Mouse (Mus musculus): ENCODE results near the gene Isoc2a. TPM values are rescaled to one million over a fixed set of nuclear protein-coding genes. Genes with fewer than 3 reads are reported as not detected.

The Isoc2a gene
- total RNA-seq (2018; cell fraction: chromatin; rRNA removed), result 1 to 10 TPM; 2.1 to 8.6 (median 3.8) TPM
- total RNA-seq (2018; cell fraction: cytosol; rRNA removed), result 10 to 100 TPM in 19 of 26 experiments, 1 to 10 TPM in 7; 8.5 to 16.6 (median 11.6) TPM
- total RNA-seq (2018; cell fraction: nucleus; rRNA removed), result 1 to 10 TPM; 2.6 to 6.7 (median 4.8) TPM
- 9.6 to 13.3 TPM (median 13.0 TPM) in 3 replicates for polyA plus RNA-seq (2018)

DNA sequence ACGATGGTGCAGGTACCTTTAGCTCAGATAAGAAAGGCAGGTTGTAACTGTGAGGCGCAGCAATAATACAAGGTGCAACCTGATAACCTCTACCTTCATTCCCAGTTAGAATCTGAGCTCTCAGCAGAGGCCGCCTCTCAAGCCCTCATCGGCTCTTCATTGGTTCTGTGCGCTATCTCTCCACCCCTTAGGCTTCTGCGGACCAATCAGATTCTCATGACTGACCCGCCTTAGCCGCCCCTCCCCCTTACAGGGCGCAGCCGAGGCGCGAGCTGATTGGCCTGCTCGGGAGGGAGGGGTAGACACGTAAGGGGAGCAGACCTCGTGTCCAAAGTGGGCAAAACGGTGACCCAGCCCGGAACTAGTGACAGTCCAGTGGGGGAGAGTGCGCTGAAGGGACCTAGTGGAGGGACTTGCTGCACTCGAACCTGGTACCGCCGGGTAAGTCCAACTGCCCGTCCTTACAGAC is at the start of gene Isoc2a:
TSS of gene Isoc2a (plus strand) at position 401 of the 469 bp plus-strand sequence.
- H3K36me3 ChIP-seq (ENCODE audit: inconsistent target), result no peaks in the 10 kb centered on the region
- peak within 1 kb of the TSS; percentile 74 for H3K4me3 ChIP-seq (ENCODE audit: inconsistent target)
- H3K79me2 ChIP-seq (ENCODE audit: inconsistent target), result no peaks in the 10 kb centered on the region
- H3K27ac ChIP-seq, result peak within 1 kb of the TSS; percentile 49
- 2% methylated on average over 21 of the region's 22 CpGs for WGBS (ENCODE audit: missing documents)

DNA sequence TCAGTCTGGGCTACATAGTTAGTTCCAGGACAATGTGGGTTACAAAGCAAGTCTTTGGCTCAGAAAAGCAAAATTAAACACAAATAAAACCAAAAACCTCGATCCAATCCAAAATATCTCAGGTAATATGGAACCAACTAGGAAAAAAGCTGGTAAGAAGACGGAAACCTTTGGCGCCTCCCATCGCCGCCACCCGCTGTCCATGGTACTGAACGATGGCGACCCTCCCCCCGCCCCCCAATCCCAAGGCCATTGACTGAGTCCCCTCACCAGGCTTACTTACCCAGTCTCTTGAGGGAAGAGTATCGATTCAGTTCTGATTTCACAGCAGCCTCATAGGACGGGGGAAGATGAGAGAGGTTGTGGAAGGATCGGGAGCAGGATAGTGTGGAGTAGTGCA is 46.5 kb upstream of the Isoc2a start:
- Histone ChIP-seq H3K79me2 (ENCODE audit: inconsistent target) (no peaks in the 10 kb centered on the region), H3K4me3 (ENCODE audit: inconsistent target) (no peak overlapping the region), H3K27ac (no peak overlapping the region), H3K36me3 (ENCODE audit: inconsistent target) (no peaks in the 10 kb centered on the region)
- 25% methylated on average over 12 of the region's 12 CpGs for WGBS (ENCODE audit: missing documents)

GRCm38 (mm10) chr7:4835631-4836327 is 41.2 kb upstream of the Isoc2a start:
- WGBS (ENCODE audit: missing documents), result under 1% methylated on average over 29 of the region's 34 CpGs
- Histone ChIP-seq H3K36me3 (ENCODE audit: inconsistent target) (no peaks in the 10 kb centered on the region), H3K27ac (no peak overlapping the region), H3K79me2 (ENCODE audit: inconsistent target) (no peaks in the 10 kb centered on the region), H3K4me3 (ENCODE audit: inconsistent target) (no peak overlapping the region)

DNA sequence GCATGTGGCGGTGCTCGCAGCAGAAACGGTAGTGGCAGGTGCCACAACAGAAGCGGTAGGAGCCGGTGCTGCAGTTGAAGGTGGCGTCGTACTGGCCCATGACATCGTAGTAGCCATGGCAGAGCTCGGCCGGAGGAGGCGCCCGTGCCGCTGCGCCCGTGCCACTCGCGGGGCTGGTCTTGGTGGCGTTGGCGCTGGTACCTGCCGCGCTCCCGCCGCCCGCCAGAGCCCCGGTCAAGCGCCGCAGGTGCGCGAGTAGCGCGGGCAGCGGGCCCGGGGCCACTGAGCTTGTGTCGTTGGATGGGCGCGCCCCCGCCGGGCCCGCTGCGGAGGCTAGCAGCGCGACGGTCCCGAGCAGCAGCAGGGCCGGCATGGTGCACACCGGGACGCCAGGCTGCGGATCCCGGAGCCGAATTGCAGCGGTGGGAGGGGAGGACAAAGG is 40.6 kb upstream of the Isoc2a start:
- WGBS (ENCODE audit: missing documents), result under 1% methylated on average over 47 of the region's 51 CpGs
- H3K4me3 ChIP-seq (ENCODE audit: inconsistent target), result no peak overlapping the region

GRCm38 (mm10) chr7:4837639-4838038 is 39.3 kb upstream of the Isoc2a start:
- 9% methylated on average over 1 of the region's 1 CpGs for WGBS (ENCODE audit: missing documents)
- H3K4me3 ChIP-seq (ENCODE audit: inconsistent target), result no peak overlapping the region
- no peaks in the 10 kb centered on the region for H3K36me3 ChIP-seq (ENCODE audit: inconsistent target)
- H3K27ac ChIP-seq, result no peak overlapping the region
- H3K79me2 ChIP-seq (ENCODE audit: inconsistent target), result no peaks in the 10 kb centered on the region

More for the DNA sequence above, 40.6 kb upstream of the Isoc2a start:
- H3K79me2 ChIP-seq (ENCODE audit: inconsistent target), result no peaks in the 10 kb centered on the region
- no peaks in the 10 kb centered on the region for H3K36me3 ChIP-seq (ENCODE audit: inconsistent target)
- no peak overlapping the region for H3K27ac ChIP-seq

DNA sequence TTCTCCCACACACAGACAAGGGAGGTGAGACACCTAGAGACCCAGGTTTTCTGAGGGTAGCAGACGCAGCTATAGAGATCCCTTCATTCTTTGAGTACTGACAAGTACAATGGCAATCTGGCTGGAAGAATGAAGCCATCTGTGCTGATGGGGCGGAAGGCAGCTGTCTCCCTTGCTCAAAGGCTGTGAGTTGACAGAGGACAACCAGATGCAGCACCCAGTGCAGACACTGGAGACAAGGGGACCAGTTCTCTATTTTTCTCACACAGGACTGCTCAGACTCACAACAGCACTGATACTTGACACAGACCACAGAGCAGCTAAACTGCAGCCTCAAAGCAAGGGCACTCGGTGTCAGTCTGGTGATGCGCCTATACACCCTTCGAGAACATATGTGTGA is 34.9 kb upstream of the Isoc2a start:
- Histone ChIP-seq H3K79me2 (ENCODE audit: inconsistent target) (no peaks in the 10 kb centered on the region), H3K36me3 (ENCODE audit: inconsistent target) (no peaks in the 10 kb centered on the region), H3K4me3 (ENCODE audit: inconsistent target) (no peak overlapping the region), H3K27ac (no peak overlapping the region)
- 67% methylated on average over 5 of the region's 5 CpGs for WGBS (ENCODE audit: missing documents)

DNA sequence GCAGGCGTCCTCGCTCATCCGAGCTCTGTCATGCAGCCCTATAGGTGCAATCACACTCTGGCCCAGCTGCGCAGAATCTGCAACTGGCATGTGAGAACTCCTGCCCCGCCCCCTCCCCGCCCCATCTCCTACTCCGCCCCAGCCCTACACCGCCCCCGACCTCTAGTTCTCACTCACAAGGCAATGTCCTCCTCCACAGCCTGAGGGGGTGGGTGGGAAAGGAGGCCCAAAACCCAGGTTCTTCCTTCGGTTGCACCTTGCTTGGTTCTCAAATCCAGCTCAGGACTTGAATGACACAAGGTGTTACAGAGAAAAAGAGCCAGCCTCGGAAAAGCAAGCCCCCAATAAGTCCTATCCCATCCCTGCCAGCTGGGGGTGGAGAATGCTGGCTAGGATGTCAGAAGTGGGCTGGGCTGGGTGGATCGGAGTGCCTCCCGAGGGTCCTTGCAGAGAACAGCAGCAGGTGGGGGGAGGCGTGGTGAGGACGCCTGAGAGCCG is 34.3 kb upstream of the Isoc2a start:
- no peaks in the 10 kb centered on the region for H3K36me3 ChIP-seq (ENCODE audit: inconsistent target)
- H3K4me3 ChIP-seq (ENCODE audit: inconsistent target), result no peak overlapping the region
- H3K27ac ChIP-seq, result no peak overlapping the region
- H3K79me2 ChIP-seq (ENCODE audit: inconsistent target), result no peaks in the 10 kb centered on the region
- WGBS (ENCODE audit: missing documents), result 2% methylated on average over 16 of the region's 16 CpGs

DNA sequence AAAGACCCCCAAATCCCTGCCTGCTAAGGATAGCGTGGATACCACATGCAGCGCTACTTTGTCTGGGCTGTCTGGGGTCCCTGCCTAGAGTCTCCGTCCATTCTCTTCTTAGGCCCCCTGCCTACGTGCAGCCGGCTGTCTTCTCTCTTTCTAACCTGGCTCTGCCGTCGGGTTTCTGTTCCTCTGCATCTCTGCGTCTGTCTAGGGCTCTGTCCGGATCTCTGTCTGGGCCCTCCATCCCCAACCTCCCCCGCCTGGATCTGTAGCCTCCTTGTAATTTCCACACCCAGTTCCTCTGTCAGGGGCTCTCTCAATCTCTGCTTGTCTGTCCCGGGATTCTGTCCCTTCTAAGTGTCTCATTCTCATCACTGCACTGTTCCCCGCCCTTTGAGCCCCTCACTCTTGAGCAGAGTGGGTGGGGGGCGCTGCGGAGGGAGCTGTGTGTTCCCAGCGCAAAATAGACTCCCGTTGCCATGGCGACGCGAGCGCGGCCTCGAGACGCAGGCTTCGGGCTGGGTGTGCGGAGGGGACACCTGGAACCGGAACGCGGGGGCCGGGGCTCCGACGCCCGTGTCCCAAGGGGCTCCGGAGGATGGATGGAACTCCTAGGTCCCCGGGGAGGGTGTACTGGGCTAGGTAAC is 33.2 kb upstream of the Isoc2a start:
- no peaks in the 10 kb centered on the region for H3K36me3 ChIP-seq (ENCODE audit: inconsistent target)
- no peak overlapping the region for H3K4me3 ChIP-seq (ENCODE audit: inconsistent target)
- 5% methylated on average over 19 of the region's 34 CpGs for WGBS (ENCODE audit: missing documents)
- H3K27ac ChIP-seq, result no peak overlapping the region
- H3K79me2 ChIP-seq (ENCODE audit: inconsistent target), result no peaks in the 10 kb centered on the region

- H3K36me3 ChIP-seq (ENCODE audit: inconsistent target), result no peaks in the 10 kb centered on the region
- no peaks in the 10 kb centered on the region for H3K79me2 ChIP-seq (ENCODE audit: inconsistent target)
- H3K27ac ChIP-seq, result no peak within 1 kb of the TSS
- H3K4me3 ChIP-seq (ENCODE audit: inconsistent target), result no peak within 1 kb of the TSS
- WGBS (ENCODE audit: missing documents), result 11% methylated on average over 40 of the region's 41 CpGs
Observed at GRCm38 (mm10) chr7:4844245-4844916, 32.6 kb upstream of the Isoc2a start, which contains the start of gene Shisa7. Shisa7 (minus strand) TSS chr7:4844696.

DNA sequence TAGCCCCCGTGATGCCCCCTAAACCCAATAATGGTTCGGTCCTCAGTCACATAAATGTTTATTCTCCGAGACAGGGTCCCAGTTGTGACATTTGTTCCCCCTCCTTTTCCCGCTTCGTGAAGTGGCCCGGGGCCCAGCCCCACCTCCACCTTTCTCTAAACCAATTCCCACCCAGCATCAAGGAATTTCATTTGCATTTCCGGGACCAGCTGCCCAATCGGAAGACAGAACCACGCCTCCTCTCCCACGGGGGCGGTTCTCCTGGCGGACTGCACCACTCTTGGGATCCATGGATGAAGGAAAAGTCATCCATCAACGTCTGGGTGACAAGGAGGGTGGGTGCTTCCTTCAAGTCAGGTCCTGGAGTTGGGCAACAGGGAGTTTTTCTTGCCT is 32.0 kb upstream of the Isoc2a start:
- WGBS (ENCODE audit: missing documents), result 27% methylated on average over 13 of the region's 13 CpGs
- no peak overlapping the region for H3K4me3 ChIP-seq (ENCODE audit: inconsistent target)
- H3K36me3 ChIP-seq (ENCODE audit: inconsistent target), result no peaks in the 10 kb centered on the region

GRCm38 (mm10) chr7:4849372-4849771 is 27.6 kb upstream of the Isoc2a start:
- 83% methylated on average over 9 of the region's 9 CpGs for WGBS (ENCODE audit: missing documents)

More for the DNA sequence above, 32.0 kb upstream of the Isoc2a start:
- Histone ChIP-seq H3K27ac (no peak overlapping the region), H3K79me2 (ENCODE audit: inconsistent target) (no peaks in the 10 kb centered on the region)

GRCm38 (mm10) chr7:4850621-4851314 is 26.2 kb upstream of the Isoc2a start:
- no peaks in the 10 kb centered on the region for H3K79me2 ChIP-seq (ENCODE audit: inconsistent target)
- no peak overlapping the region for H3K27ac ChIP-seq
- H3K36me3 ChIP-seq (ENCODE audit: inconsistent target), result no peaks in the 10 kb centered on the region
- no peak overlapping the region for H3K4me3 ChIP-seq (ENCODE audit: inconsistent target)
- WGBS (ENCODE audit: missing documents), result 87% methylated on average over 10 of the region's 11 CpGs

More at GRCm38 (mm10) chr7:4849372-4849771, 27.6 kb upstream of the Isoc2a start:
- Histone ChIP-seq H3K79me2 (ENCODE audit: inconsistent target) (no peaks in the 10 kb centered on the region), H3K4me3 (ENCODE audit: inconsistent target) (no peak overlapping the region), H3K36me3 (ENCODE audit: inconsistent target) (no peaks in the 10 kb centered on the region), H3K27ac (no peak overlapping the region)

DNA sequence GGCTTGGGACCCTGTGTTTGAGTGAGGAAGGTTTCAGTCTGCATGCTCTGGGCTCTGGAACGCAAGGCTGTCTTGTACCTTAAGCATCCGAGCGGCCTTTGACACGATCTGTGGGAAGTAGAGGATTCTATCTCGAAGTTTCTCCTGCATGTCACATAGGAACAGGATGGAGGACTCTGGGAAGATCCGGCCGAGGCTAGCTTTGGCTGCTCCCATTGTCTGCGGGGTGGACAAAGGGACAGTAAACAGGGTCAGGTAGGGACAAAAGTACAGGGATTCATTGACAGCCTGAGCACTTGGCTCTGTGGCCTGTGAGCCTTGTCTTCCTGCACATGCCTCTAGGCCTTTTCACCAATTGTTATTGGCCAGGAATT is 25.7 kb upstream of the Isoc2a start:
- H3K4me3 ChIP-seq (ENCODE audit: inconsistent target), result no peak overlapping the region
- no peaks in the 10 kb centered on the region for H3K36me3 ChIP-seq (ENCODE audit: inconsistent target)
- WGBS (ENCODE audit: missing documents), result 93% methylated on average over 6 of the region's 8 CpGs
- no peaks in the 10 kb centered on the region for H3K79me2 ChIP-seq (ENCODE audit: inconsistent target)
- H3K27ac ChIP-seq, result no peak overlapping the region

- WGBS (ENCODE audit: missing documents), result 88% methylated on average over 3 of the region's 3 CpGs
- Histone ChIP-seq H3K4me3 (ENCODE audit: inconsistent target) (no peak overlapping the region), H3K36me3 (ENCODE audit: inconsistent target) (no peaks in the 10 kb centered on the region), H3K27ac (no peak overlapping the region), H3K79me2 (ENCODE audit: inconsistent target) (no peaks in the 10 kb centered on the region)
Observed at GRCm38 (mm10) chr7:4853613-4854012, 23.3 kb upstream of the Isoc2a start.
